Mouse (Mus musculus): ENCODE results near the gene Add3. TPM values are rescaled to one million over a fixed set of nuclear protein-coding genes. Genes with fewer than 3 reads are reported as not detected.

Gene Add3
- polyA plus RNA-seq, 1 experiment from 2014 or later, result 41.5 TPM

DNA sequence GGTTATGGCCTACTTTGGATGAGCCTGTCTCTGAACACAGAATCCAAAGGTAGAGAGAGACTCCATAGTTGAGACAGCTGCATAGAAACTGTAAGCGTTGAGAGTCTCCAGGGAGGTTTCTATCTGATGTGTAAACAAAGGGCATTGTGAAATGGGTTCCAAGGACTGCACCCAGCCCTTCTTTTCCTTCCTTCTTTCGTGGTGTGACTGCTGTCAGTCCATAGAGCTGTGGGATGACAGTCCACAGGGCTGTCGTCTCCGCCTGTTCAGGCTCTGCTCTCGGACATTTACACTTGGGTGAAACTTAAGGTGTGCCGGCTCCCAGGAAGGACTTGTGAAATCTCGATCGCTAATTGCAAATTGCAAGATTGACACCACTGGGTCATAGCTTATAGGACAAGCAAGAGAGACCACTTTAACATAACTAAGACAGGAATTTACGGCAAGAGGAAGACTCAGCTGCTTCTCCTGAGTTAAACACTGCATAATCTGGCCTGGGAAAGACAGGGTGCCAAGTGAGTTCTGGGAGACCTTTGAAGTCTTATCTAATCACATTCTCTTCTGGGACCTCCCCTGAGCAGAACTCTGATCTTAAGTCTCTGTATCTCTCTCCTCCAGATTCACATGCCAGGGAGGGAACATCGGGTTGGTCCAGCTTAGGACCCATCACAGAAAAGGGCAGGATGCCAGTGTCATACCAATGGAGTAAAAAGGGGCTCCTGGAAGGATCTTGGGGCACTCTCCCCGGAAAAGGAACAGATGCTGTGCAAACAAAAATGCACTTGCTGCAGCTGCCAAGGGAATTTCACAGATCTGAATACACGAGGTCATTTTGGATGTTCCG, 11.5 kb upstream of the Add3 start:
- no peak for DNase-seq (ENCODE audit: low spot score)

DNA sequence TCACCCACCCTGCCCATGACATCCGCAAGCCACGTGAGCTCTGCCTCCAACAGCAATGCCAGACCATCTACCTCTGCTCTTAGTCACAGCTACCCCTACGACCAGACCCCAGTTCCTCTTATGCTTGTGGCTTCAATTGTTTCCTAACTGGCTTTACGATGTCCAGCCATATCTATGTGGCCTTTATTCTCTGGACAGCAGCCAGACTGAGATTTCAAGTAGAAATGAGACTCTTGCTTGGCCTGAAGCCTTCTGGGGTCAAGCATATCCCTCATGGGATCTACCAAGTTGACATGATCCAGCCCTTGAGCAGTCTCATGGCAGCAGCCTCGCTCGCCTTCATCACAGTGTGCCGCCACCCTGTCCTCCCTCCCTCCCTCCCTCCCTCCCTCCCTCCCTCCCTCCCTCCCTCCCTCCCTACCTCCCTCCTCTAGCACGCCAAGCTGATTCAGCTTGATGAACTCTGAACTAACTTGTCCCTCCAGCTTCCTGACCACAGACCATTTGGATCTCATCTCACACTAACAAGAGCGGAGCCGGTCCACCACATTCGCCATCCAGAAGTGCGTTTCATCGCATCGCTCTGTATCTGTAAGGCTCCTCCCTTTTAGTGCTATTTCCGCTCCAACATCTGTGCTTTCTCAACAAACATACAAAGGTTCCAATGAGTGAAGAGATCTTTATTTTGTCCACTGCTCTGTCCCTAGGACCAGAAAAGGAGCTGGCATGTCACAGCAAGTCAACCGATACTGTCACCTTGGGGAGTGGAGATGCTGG, 9.7 kb upstream of the Add3 start:
- DNase-seq (ENCODE audit: low spot score), result no peak

DNA sequence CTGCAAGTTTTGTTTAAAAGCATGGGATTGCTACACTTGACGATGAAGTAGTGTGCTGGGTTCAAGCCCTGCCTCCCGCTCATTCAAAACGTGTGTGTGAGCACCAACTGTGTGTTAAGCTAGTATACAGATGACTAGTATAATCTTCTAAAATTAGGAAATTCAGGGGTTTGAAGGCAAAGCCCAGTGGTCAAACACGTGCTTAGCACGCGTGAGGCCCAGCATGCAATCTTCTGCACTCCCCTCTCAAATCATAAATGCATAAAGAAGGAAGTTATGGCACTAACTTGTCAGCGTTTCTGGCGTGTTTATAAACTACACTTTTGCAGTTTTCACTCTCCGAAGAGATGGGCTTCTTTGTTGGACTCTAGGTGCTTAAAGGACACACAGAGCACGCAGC, 7.8 kb upstream of the Add3 start:
- no peak for DNase-seq (ENCODE audit: low spot score)

DNA sequence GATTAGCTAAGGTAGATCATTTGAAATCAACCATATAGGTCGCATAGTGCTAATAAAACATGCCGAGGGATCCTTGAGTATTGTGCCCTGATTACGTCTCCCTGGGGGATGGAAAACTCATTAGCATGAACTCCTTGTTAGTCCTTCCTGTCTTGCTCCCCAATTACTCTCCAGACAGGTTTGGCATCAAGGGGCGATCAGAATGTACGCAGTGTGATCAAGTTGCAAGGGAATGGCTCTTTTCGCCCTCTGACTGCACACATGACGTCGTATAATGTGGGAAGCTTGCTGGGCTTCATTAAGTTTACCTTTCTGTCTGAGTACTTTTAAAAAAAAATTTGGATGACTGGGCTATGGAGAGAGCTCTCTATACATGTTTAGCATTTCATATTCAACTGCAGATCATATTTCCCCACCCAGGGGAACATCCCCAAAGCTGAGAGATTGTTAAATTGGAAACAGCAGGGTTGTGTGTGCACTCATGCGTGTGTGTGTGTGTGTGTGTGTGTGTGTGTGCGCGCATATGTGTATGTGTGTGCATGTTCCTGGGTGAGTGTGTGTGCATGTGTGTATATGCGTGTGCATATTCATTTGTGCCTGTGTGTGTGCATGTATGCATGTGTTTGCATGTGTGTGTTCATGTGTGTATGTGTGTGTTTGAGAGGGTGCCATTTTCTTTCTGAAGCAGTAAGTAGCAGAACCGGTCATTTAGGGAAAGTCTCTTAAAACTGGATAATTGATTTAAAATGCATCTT, 3.7 kb upstream of the Add3 start:
- no peak for DNase-seq (ENCODE audit: low spot score)

DNA sequence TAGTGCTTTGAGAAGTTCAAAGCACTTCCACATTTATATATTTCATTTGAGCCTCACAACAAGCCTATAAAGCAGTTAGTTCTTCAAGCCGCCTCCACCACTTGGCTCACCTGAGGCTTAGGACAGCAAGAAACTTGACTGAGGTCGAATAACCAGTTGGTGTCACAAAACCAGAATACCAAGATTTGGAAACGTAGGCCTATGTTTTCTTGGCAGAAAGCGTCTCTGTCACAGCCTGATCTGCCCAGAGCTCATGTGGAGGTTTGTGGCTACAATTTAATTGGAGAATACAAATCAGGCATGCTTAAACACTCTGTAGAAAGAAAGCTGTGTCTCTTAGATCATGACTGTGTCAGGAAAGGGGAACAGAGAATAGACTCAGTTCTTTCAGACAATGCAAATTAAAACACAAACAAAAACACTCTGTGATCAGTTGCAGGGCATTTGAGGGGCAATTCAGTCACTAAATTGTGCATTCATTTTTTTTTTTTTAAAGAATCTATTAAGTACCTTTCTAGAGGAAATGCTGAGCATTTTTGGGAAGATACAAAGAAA, 3.0 kb upstream of the Add3 start:
- DNase-seq (ENCODE audit: low spot score), result no peak

DNA sequence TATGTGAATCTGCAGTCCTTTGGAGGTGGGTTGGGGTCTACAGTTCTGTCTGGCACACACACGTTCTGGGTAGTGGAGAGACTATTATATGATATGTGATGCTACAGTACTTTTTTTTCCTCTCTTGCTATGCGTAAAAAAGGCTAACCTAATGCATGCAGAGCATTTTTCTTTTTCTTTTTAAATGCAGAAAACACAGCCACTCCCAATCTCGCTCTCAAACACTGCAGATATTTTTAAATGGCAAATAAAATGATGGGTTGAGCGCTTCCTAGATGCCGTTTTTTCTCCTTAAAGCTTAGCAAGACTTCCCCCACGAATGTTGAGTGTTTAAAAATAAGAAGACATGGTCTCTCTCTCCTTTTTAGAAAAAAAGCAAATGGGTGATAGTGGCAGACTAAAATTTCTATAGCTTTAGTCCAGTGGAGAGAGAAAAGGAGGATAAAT, 584 bp downstream of the Add3 start:
- DNase-seq (ENCODE audit: low spot score), result peak; percentile 11

DNA sequence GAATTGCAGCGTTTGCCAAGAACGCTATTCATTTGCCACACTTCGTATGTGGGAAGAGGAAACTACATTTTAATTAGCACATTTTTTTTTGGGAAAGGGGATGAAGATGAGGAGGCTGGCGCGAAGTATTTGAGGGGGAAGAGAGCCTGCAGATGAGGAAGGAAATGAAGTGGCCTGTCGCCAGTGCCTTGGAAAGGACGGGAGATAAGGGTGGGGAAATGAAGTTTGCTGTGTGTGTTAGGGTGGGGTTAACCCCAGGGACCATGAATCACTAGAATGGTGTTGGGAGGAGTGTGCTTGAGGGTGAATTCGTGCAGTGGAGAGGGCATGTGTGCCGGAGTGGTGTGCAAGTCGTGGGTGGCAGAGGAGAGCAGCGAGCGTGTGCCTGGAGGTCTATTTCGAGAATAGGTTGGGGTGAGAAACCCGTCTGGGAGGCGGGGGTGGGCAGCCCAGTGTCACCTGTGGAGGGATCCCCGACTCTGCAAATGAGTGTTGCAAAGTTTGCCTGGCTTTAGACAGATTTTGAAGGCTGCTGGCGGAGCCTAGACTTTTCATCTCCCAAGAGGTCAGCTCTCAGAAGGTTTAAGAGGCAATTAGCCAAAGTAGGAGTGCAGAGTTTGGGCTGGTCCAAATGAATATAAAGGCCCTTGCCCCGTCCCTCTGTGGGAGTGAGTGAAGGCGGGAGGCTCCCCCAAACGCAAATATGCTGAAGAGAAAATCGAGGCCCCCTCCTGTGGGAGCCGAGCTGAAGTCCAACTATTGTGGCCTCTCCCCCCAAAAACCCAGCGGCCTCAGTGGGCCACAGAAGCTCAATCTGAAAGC, 1.2 kb downstream of the Add3 start:
- DNase-seq (ENCODE audit: low spot score), result peak; percentile 52

DNA sequence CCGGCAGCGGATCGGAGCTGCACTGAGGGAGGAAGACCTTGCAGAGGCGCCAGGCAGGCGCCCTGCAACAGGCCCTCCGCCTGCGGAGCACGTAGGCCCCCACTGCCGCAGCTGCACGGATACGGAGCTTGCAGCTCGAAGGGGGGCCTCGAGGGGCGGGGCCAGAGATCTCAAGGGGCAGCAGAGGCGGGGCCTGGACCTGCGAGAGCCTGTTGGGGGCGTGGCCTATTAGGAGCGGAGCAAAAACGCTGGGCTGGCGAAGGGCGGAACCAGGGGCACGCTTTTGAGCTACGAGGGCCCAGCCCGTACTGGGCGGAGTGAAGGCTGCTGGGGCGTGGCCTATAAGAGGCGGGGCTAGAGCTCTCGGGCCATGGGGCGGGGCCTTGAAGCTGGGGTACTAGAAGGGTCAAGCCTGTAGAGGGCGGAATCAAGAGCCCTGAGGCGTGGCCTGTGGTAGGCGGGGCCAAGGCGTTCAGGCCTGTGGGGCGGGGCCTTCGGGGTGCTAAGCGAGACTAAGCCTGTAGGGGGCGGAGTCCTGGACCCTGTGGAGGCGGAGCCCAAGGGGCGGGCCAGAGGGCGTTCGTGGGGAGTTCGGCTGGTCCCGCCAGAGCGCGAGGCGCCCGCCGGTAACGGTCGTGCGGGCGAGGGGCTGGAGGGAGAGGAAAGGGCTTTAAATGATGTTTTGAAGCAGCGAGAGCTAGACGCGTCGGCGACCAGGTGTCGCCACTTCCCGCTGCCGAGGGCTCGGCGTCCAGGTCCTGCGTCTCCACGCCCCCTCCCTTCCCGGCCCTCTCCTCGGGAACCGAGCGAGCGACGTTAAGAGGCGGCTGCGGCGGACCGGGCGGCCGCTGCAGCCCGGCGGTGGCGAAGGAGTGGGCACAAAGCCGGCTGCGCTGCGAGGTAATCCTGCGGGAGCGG, 2.2 kb downstream of the Add3 start:
- DNase-seq (ENCODE audit: low spot score), result peak; percentile 100

DNA sequence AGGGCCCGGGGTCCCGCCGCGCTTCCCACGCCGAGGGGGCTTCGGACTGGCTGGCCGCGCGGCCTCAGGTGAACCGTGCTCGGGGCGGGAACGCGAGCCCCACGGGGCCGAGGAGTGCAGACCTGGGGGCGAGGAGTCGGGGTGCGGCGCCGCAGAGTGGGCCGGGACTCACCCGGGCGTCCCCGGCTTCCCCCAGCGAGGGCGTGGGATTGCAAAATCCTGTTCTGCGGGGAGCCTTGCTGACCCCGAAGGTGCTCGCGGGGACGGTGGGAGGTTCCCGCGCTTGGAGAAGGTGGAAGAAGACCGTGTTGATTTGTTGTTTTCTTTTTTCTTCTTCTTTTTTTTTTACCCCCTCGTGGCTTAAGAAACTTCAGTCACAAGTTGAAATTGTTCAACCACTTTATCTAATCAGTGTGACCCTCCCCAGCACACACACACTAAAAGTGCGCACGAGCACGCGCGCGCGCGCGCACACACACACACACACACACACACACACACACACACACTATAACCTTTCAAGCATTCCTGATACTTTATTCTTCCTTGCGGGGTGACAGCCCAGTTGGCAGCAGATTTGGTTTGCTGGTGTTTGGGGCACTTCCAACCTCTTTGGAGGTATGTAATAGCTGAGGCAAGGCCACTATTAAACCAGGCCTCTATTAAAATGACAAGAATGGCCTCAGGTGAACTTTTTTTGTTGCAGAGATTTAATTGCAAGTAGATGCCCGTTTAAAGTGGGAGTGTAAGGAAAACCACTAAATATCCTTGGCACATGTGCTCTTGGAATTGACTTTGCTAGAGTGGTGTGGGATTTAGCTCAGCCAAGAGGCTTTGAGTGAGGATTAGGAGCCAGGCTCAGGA, 3.1 kb downstream of the Add3 start:
- DNase-seq (ENCODE audit: low spot score), result no peak

DNA sequence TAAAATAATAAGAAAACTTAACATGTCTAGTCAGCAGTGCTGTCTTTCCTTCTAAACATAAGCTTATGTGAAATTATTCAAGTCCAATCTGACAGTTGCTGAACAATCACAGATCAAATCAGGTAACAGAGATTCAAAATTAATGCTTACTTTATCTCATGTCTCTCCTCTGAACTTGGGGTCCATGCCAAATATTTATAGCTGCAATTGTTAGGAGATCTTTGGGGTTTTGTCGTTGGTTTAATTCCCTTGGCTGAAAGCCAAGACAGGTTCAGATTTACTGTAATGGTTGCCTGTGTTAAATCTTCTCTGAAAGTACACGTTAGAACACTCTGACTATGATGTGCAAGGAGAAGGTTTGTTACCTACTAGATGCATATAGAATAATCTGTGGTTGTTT, 4.8 kb downstream of the Add3 start:
- DNase-seq (ENCODE audit: low spot score), result no peak

DNA sequence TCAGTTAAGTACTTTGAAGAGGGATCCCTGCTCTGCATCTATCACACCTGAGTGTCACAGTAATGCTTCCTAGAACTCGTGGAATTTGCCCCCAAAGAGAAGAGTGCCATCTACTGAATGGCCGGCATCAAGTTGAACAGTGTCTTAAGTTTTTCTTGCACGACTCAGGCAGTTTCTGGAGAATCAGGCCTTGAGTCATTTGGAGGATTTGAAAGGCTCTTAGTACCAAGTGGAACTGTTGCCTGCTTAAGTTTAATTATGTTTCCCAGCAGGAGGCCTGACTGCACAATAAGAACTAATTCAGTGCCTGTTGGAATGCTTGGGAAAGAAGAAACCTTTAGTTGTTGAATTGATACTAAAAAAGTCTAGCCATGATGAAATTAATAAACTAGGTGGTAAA, 9.1 kb downstream of the Add3 start:
- no peak for DNase-seq (ENCODE audit: low spot score)

DNA sequence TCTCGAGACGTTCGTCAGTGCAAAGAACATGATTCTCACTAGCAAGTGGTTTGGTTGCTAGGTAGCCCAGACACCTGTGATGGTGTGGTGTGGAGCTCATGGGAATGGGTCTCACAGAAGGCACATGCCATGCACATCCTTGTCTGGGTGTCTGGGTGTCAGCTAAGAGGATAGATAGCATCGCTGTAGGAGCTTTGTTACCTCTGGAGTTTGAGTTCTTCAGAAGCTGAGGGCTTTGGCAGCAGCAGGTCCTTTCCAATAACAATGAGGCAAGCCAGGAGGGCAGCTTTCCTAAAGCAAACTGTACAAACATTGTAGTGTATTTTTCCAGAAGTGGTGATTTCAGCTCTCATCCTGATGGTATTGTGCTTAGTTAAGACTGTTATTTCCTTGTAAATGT, 12.2 kb downstream of the Add3 start:
- DNase-seq (ENCODE audit: low spot score), result no peak

DNA sequence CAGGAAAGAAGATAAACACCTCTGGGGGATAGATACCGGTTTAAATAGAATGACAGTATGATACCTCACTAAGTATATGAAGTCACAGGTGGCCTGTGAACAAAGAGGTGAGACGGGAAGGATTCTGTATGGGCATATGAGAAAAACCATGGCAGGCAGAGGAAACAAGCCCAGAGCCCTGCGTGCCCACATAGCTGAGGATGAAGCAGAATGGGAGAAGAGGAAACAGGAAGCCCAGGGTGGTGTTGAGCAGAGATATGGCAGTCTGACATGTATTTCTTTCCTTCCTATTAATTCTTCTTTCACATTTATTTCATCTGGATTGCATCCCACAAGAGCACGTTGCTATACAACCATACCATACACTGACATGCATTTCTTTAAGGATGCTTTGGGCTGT, 12.9 kb downstream of the Add3 start:
- DNase-seq (ENCODE audit: low spot score), result no peak

DNA sequence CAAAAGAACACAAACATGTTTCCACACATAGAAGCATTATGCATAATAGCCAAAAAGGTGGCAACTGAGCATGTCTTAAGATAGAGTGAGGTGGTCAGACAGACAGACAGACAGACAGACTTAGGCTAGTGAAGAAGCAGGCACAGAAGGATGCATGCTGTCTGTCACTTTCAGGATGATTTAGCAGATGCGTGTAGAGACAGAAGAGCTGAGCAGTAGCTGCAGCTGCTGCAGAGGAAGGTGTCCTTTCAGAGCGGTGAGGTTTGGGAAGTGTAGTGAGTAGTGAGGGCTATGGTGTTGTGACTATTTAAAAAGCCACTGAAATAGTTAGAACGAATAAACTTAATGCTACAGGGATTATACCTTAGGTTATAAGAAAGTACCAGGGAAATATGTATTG, 13.9 kb downstream of the Add3 start:
- no peak for DNase-seq (ENCODE audit: low spot score)

DNA sequence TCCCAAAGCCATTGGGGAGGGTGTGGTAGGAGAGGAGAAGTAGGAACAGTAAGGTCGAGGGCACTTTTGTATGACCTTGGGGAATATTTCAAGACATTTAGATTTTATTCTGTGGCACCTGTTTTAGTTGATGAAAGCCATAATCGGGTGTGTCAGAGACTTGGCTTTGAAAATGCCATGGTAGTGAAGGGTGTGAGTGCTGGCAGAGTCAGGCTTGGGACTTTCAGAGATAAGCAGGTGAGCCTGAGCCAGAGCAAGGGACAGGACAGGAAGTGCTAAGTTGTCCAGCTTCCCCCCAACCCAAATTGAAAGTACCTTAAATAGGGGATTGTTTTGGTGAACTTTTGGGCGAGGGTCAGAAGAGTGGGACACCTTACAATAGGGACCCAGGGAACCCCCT, 16.1 kb downstream of the Add3 start:
- DNase-seq (ENCODE audit: low spot score), result no peak

DNA sequence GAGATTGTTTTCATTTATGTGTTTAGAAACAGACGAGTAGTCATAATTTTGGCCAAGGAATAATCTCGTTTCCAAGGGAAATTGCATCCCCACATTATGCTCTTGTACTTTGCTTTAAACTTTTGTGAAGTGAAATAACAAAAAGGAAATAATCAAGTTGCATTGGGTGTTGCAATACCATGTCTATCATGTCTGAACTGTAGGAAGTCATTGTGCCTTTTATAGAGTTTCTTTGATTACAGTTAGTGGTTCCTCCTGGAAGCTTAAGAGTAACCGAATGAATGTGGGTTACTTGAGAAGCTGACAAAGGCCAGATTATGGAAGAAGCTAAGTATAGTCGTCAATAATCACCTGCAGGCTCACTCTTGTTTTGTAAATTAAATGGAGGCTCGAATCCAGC, 16.9 kb downstream of the Add3 start:
- DNase-seq (ENCODE audit: low spot score), result no peak

DNA sequence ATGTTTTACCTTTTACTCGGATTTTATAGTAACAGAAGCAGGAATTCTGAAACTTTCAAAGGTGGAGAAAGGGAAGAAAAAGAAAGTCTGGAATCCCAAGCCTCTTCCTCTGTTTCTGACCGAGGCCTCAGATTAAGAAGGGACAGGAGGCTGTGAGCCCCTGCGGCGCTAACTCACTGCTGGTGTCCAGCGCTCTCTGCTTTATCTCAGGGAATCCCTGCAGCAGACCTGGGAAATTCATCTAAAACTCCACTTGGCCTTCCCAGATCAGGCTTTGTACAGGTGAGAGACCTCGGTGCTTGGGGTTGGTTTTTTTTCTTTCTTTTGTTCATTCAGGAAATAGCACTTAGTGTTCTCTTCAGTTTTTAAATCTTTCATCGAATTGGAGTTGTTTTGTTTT, 19.1 kb downstream of the Add3 start:
- no peak for DNase-seq (ENCODE audit: low spot score)

DNA sequence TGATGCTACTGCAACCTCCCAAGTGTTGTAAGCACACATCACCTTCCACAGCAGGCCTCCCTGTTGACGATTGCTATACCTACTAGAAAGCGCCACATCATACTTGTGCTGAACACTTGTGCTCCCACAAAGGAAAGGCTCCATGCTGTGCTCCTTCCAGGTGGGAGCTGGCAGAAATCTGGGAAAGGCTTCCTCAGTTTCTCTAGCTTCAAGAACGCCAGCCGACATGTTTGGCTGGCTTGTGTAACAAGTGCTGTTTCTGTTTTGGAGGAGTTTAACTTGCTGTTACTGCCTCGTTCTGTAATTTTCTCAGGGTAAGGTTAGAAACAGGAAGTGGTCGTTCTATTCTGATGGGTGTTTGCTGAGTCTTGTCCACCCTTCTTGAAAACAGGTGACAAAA, 22.7 kb downstream of the Add3 start:
- peak; percentile 21 for DNase-seq (ENCODE audit: low spot score)

DNA sequence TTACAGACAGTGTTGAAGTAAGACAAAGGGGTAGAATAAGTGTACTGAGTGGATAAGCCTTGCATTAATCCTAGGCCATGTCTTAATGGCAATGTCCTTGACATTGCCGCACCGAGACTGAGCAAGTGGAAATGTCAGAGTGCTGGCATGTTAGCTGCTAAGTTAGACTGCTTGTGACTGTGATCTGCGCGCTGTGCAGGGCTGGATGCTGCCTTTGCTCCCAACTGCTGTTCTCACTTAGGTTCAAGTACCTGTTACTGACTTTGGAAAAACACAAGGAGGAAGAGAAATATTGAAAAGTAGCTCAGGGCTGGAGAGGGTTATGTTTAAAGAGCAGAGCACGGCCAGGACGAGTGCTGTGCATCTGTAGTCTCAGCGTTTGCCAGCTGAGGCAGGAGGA, 24.4 kb downstream of the Add3 start:
- no peak for DNase-seq (ENCODE audit: low spot score)

Data from thymus, postnatal 0 days (tissue).